14 mouse cellular contexts compared by ENCODE assay signal in genomic region chr2:43272080-43272479, GRCm38 (mm10).
"Had no signal": no experiment of that assay in that cellular context is flagged by ENCODE, and none has a peak within 500 bp of the region (broad histone marks: within the 10 kb centered on the region; RNA-seq: fewer than 3 reads in every experiment).

No protein-coding gene starts in this region.

- H3K27me3 ChIP-seq: liver, embryonic 15.5 days; neural tube, embryonic 15.5 days had no signal

- H3K4me1 ChIP-seq: limb, embryonic 10.5 days; liver, embryonic 15.5 days; neural tube, embryonic 15.5 days had no signal

- ATAC-seq: lung, postnatal 0 days had no signal

- H3K9ac ChIP-seq: liver, embryonic 15.5 days; neural tube, embryonic 15.5 days had no signal

- H3K27ac ChIP-seq: limb, embryonic 10.5 days; liver, embryonic 15.5 days; neural tube, embryonic 15.5 days had no signal

- H3K36me3 ChIP-seq: limb, embryonic 10.5 days; liver, embryonic 15.5 days; neural tube, embryonic 15.5 days had no signal

- H3K4me3 ChIP-seq: limb, embryonic 10.5 days; liver, embryonic 15.5 days; myocyte; neural tube, embryonic 15.5 days had no signal

- DNase-seq: kidney, postnatal 10 days; kidney, postnatal 4 days; lung, adult 2 months; lung, postnatal 36 days; right cerebral cortex, adult 18-20 months; right cerebral cortex, postnatal 25 days; thymus, adult 18-20 months; thymus, postnatal 14 days had no signal

- H3K9me3 ChIP-seq: limb, embryonic 10.5 days; liver, embryonic 15.5 days; neural tube, embryonic 15.5 days had no signal

- H3K4me2 ChIP-seq: liver, embryonic 11.5 days; liver, embryonic 15.5 days; neural tube, embryonic 15.5 days had no signal
